Mouse (Mus musculus): ENCODE measurements around the gene Ifit1bl2.
"Not testable (repeated sequence)": the region's sequence is repeated elsewhere in the genome, so short reads cannot be mapped to it uniquely, and the experiment has no call there.

Gene Ifit1bl2

GRCm38 (mm10) chr19:34640623-34641022 lies at the start of gene Ifit1bl2, which contains the start of gene Ifit1:
Gene Ifit1bl2, minus strand, starts transcription at chr19:34640743.
Gene Ifit1, plus strand, starts transcription at chr19:34640871.
- DNase-seq (ENCODE audit: extremely low read depth, low read depth) = no peak

- DNase-seq (ENCODE audit: extremely low read depth, low read depth) = no peak
Observed at GRCm38 (mm10) chr19:34685530-34685929, 45.0 kb upstream of the Ifit1bl2 start.

- DNase-seq (ENCODE audit: extremely low read depth, low read depth) = peak; percentile 18
Observed at GRCm38 (mm10) chr19:34684857-34685256, 44.3 kb upstream of the Ifit1bl2 start.

GRCm38 (mm10) chr19:34678428-34678827 lies 37.9 kb upstream of the Ifit1bl2 start:
- DNase-seq (ENCODE audit: extremely low read depth, low read depth) = peak; percentile 59

- DNase-seq (ENCODE audit: extremely low read depth, low read depth) = no peak
Observed at GRCm38 (mm10) chr19:34673476-34673875, 32.9 kb upstream of the Ifit1bl2 start.

- no peak for DNase-seq (ENCODE audit: extremely low read depth, low read depth)
Observed at GRCm38 (mm10) chr19:34666127-34666526, 25.6 kb upstream of the Ifit1bl2 start.

- DNase-seq (ENCODE audit: extremely low read depth, low read depth) = no peak
Observed at GRCm38 (mm10) chr19:34662740-34663139, 22.2 kb upstream of the Ifit1bl2 start.

GRCm38 (mm10) chr19:34662067-34662507 lies 21.5 kb upstream of the Ifit1bl2 start:
- peak; percentile 76 for DNase-seq (ENCODE audit: extremely low read depth, low read depth)

- peak; percentile 87 for DNase-seq (ENCODE audit: extremely low read depth, low read depth)
Observed at GRCm38 (mm10) chr19:34656511-34657298, 16.2 kb upstream of the Ifit1bl2 start.

- no peak for DNase-seq (ENCODE audit: extremely low read depth, low read depth)
Observed at GRCm38 (mm10) chr19:34655227-34655805, 14.8 kb upstream of the Ifit1bl2 start.

GRCm38 (mm10) chr19:34650997-34651396 lies 10.5 kb upstream of the Ifit1bl2 start:
- no peak for DNase-seq (ENCODE audit: extremely low read depth, low read depth)

- no peak for DNase-seq (ENCODE audit: extremely low read depth, low read depth)
Observed at GRCm38 (mm10) chr19:34650276-34650675, 9.7 kb upstream of the Ifit1bl2 start.

GRCm38 (mm10) chr19:34647630-34648029 lies 7.1 kb upstream of the Ifit1bl2 start:
- not testable (repeated sequence) for DNase-seq (ENCODE audit: extremely low read depth, low read depth)

GRCm38 (mm10) chr19:34642616-34643015 lies 2.1 kb upstream of the Ifit1bl2 start:
- no peak for DNase-seq (ENCODE audit: extremely low read depth, low read depth)

GRCm38 (mm10) chr19:34636933-34637557 lies 3.5 kb downstream of the Ifit1bl2 start:
- peak; percentile 15 for DNase-seq (ENCODE audit: extremely low read depth, low read depth)

- DNase-seq (ENCODE audit: extremely low read depth, low read depth) = no peak
Observed at GRCm38 (mm10) chr19:34633484-34633883, 7.1 kb downstream of the Ifit1bl2 start.

GRCm38 (mm10) chr19:34631487-34631886 lies 9.1 kb downstream of the Ifit1bl2 start:
- DNase-seq (ENCODE audit: extremely low read depth, low read depth) = no peak

GRCm38 (mm10) chr19:34627496-34627895 lies 13.0 kb downstream of the Ifit1bl2 start:
- no peak for DNase-seq (ENCODE audit: extremely low read depth, low read depth)

GRCm38 (mm10) chr19:34624663-34625062 lies 15.9 kb downstream of the Ifit1bl2 start:
- DNase-seq (ENCODE audit: extremely low read depth, low read depth) = no peak

GRCm38 (mm10) chr19:34623781-34624180 lies 16.8 kb downstream of the Ifit1bl2 start:
- DNase-seq (ENCODE audit: extremely low read depth, low read depth) = no peak

GRCm38 (mm10) chr19:34620871-34621270 lies 19.7 kb downstream of the Ifit1bl2 start:
- DNase-seq (ENCODE audit: extremely low read depth, low read depth) = no peak
